Mouse (Mus musculus) stomach, postnatal 0 days (tissue): ENCODE measurements at regions not wholly inside any gene's neighbourhood (a gene's known extent, or its start where the extent isn't known, plus 50 kb on each side); places are given as distances from the start of the nearest gene placed in this dataset.

Experiments
- CTCF ChIP-seq: IDR thresholded peaks from 2 replicates; pipeline ENCODE4 v1.5.1; 2016; ENCODE audit warnings: antibody characterized with exemption, low read depth, mild to moderate bottlenecking, moderate library complexity
- EP300 ChIP-seq: optimal IDR thresholded peaks from 2 replicates; pipeline ENCODE3; 2016; ENCODE audit warnings: antibody characterized with exemption

DNA sequence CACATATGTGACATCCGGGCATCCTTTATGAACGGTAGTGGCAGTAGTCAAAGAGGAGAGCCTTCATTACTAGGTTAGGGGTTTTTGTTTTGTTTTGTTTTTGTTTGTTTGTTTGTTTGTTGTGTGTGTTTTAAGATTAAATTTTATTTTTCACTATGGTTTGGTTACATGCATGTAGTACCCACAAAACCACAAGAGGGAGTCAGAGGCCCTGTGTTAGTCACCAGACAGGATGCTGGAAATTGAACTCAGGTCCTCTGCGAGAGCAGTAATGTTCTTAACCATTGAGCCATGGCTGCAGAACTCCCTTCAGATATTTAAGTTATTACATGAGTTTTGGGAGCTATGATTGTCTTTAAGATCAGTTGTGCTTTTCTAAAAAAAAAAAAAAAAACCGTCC, 109.3 kb upstream of the Tmco5 start:
- peak; percentile 56 for TF ChIP-seq CTCF
- TF ChIP-seq EP300: no peak
